Mouse (Mus musculus) CH12.LX (cell line): ENCODE data around the gene 1700123O20Rik. TPM values are rescaled to one million over a fixed set of nuclear protein-coding genes. Genes with fewer than 3 reads are reported as not detected.

Experiments used
- DNase-seq: peaks from one replicate; pipeline ENCODE4 v3.0.0-alpha.2; 2013; ENCODE audit errors: extremely low read depth
- H3K27ac ChIP-seq: 2 replicates; pipeline ENCODE4 v1.5.1; 2012; ENCODE audit warnings: low read depth, mild to moderate bottlenecking, control low read depth, moderate library complexity; ENCODE audit not compliant: insufficient read depth
- H3K27me3 ChIP-seq: replicated peaks from 2 replicates; pipeline ENCODE3; 2012; ENCODE audit warnings: inconsistent platforms
- H3K36me3 ChIP-seq, 2 experiments: replicated peaks in 1 of 2; 2 replicates each; pipeline versions ENCODE3 to v1.6.1; 2012; ENCODE audit warnings: inconsistent platforms in 1 of 2, low read length in 1 of 2, mild to moderate bottlenecking in 1 of 2, mixed read lengths in 1 of 2, moderate library complexity in 1 of 2; ENCODE audit not compliant: control insufficient read depth in 1 of 2, insufficient read depth in 1 of 2
- H3K4me1 ChIP-seq, 2 experiments: 2 replicates each; pipeline ENCODE4 v1.6.1; 2012; ENCODE audit warnings: inconsistent platforms in 1 of 2, moderate library complexity in 1 of 2; ENCODE audit not compliant: insufficient read depth in 2 of 2, control insufficient read depth in 1 of 2
- H3K4me2 ChIP-seq: 2 replicates; pipeline ENCODE4 v1.6.1; 2012; ENCODE audit warnings: low read depth, mild to moderate bottlenecking, control low read depth; ENCODE audit not compliant: poor library complexity, insufficient read depth, severe bottlenecking
- H3K4me3 ChIP-seq, 3 experiments: fragments of 150-350 bp in 1 of 3; sonication (generic) in 1 of 3; replicated peaks in 1 of 3; 2 replicates each; pipeline versions ENCODE3 to v1.5.1; 2011 to 2012; ENCODE audit warnings: low read depth in 2 of 3, low read length in 2 of 3, mild to moderate bottlenecking in 2 of 3, moderate library complexity in 2 of 3, control low read depth in 1 of 3, improper control_type of control experiment in 1 of 3, inconsistent platforms in 1 of 3, mixed read lengths in 1 of 3; ENCODE audit not compliant: poor library complexity in 1 of 3
- H3K79me2 ChIP-seq: replicated peaks from 2 replicates; pipeline ENCODE4 v1.6.1; 2012; ENCODE audit warnings: mild to moderate bottlenecking, moderate library complexity; ENCODE audit not compliant: control insufficient read depth, poor library complexity, insufficient read depth, severe bottlenecking; ENCODE audit errors: extremely low read depth
- H3K9ac ChIP-seq: 2 replicates; pipeline ENCODE4 v1.6.1; 2012; ENCODE audit warnings: low read depth, mild to moderate bottlenecking, control low read depth, moderate library complexity; ENCODE audit not compliant: insufficient read depth
- H3K9me3 ChIP-seq: replicated peaks from 2 replicates; pipeline ENCODE3; 2012; ENCODE audit warnings: low read length, inconsistent platforms, mixed read lengths
- BHLHE40 ChIP-seq: IDR thresholded peaks from 2 replicates; pipeline ENCODE4 v1.6.1; 2011; ENCODE audit warnings: mild to moderate bottlenecking, low read depth, low read length, improper control_type of control experiment
- CHD1 ChIP-seq: IDR thresholded peaks from 2 replicates; pipeline ENCODE4 v1.6.1; 2012; ENCODE audit warnings: low read depth, low read length, improper control_type of control experiment, inconsistent platforms
- CHD2 ChIP-seq: IDR thresholded peaks from 2 replicates; pipeline ENCODE4 v1.6.1; 2011; ENCODE audit warnings: low read length, improper control_type of control experiment
- CTCF ChIP-seq, 2 experiments: IDR thresholded peaks in 1 of 2; conservative IDR thresholded peaks in 1 of 2; 2 replicates each; pipeline ENCODE4 v1.5.1; 2011 to 2012; ENCODE audit warnings: low read depth in 2 of 2, low read length in 2 of 2, improper control_type of control experiment in 1 of 2, inconsistent platforms in 1 of 2, mild to moderate bottlenecking in 1 of 2, moderate library complexity in 1 of 2
- ELF1 ChIP-seq: IDR thresholded peaks from 2 replicates; pipeline ENCODE4 v1.6.1; 2014; ENCODE audit warnings: low read depth, mild to moderate bottlenecking, inconsistent platforms, low read length, improper control_type of control experiment
- EP300 ChIP-seq: IDR thresholded peaks from 2 replicates; pipeline ENCODE4 v1.6.1; 2011; ENCODE audit warnings: low read length, improper control_type of control experiment
- ETS1 ChIP-seq: conservative IDR thresholded peaks from 2 replicates; pipeline ENCODE4 v1.6.1; 2012; ENCODE audit warnings: low read depth, mild to moderate bottlenecking, inconsistent platforms, low read length, improper control_type of control experiment, moderate library complexity
- GABPA ChIP-seq: IDR thresholded peaks from 2 replicates; pipeline ENCODE4 v1.6.1; 2012; ENCODE audit warnings: low read depth, low read length, improper control_type of control experiment, inconsistent platforms; ENCODE audit not compliant: insufficient replicate concordance
- HCFC1 ChIP-seq: IDR thresholded peaks from 2 replicates; pipeline ENCODE4 v1.6.1; 2012; ENCODE audit warnings: low read depth, mild to moderate bottlenecking, inconsistent platforms, low read length, improper control_type of control experiment
- IRF4 ChIP-seq: IDR thresholded peaks from 2 replicates; pipeline ENCODE4 v1.6.1; 2014; ENCODE audit warnings: low read depth, mild to moderate bottlenecking, inconsistent platforms, low read length, improper control_type of control experiment
- JUN ChIP-seq: IDR thresholded peaks from 2 replicates; pipeline ENCODE4 v1.6.1; 2011; ENCODE audit warnings: low read depth, mild to moderate bottlenecking, low read length, improper control_type of control experiment, moderate library complexity; ENCODE audit not compliant: insufficient read depth
- JUND ChIP-seq: conservative IDR thresholded peaks from 2 replicates; pipeline ENCODE4 v1.6.1; 2011; ENCODE audit warnings: low read depth, low read length, improper control_type of control experiment
- KAT2A ChIP-seq: IDR thresholded peaks from 2 replicates; pipeline ENCODE4 v1.6.1; 2012; ENCODE audit warnings: low read length, improper control_type of control experiment, inconsistent platforms; ENCODE audit not compliant: insufficient replicate concordance
- MAFK ChIP-seq: IDR thresholded peaks from 2 replicates; pipeline ENCODE4 v1.6.1; 2011; ENCODE audit warnings: low read length, improper control_type of control experiment; ENCODE audit not compliant: insufficient replicate concordance
- MAX ChIP-seq: IDR thresholded peaks from 2 replicates; pipeline ENCODE4 v1.6.1; 2011; ENCODE audit warnings: low read length, improper control_type of control experiment
- MEF2A ChIP-seq: IDR thresholded peaks from 2 replicates; pipeline ENCODE4 v1.6.1; 2014; ENCODE audit warnings: low read depth, mild to moderate bottlenecking, inconsistent platforms, low read length, improper control_type of control experiment, borderline replicate concordance
- MXI1 ChIP-seq: IDR thresholded peaks from 2 replicates; pipeline ENCODE4 v1.6.1; 2011; ENCODE audit warnings: mild to moderate bottlenecking, low read depth, low read length, improper control_type of control experiment
- NELFE ChIP-seq: IDR thresholded peaks from 2 replicates; pipeline ENCODE4 v1.6.1; 2011; ENCODE audit warnings: low read depth, low read length, improper control_type of control experiment
- NRF1 ChIP-seq: IDR thresholded peaks from 2 replicates; pipeline ENCODE4 v1.6.1; 2014; ENCODE audit warnings: low read depth, mild to moderate bottlenecking, inconsistent platforms, low read length, improper control_type of control experiment, moderate library complexity
- PAX5 ChIP-seq: IDR thresholded peaks from 2 replicates; pipeline ENCODE4 v1.6.1; 2012; ENCODE audit warnings: low read length, inconsistent platforms, mixed read lengths
- POLR2A ChIP-seq: IDR thresholded peaks from 2 replicates; pipeline ENCODE4 v1.6.1; 2011; ENCODE audit warnings: low read depth, mild to moderate bottlenecking, improper control_type of control experiment, low read length
- RCOR1 ChIP-seq: conservative IDR thresholded peaks from 2 replicates; pipeline ENCODE4 v1.6.1; 2012; ENCODE audit warnings: low read depth, mild to moderate bottlenecking, inconsistent platforms, low read length, improper control_type of control experiment
- SMC3 ChIP-seq: IDR thresholded peaks from 2 replicates; pipeline ENCODE4 v1.6.1; 2011; ENCODE audit warnings: low read depth, low read length, improper control_type of control experiment
- TBP ChIP-seq: conservative IDR thresholded peaks from 2 replicates; pipeline ENCODE4 v1.6.1; 2011; ENCODE audit warnings: low read depth, low read length, improper control_type of control experiment
- UBTF ChIP-seq: IDR thresholded peaks from 2 replicates; pipeline ENCODE4 v1.6.1; 2012; ENCODE audit warnings: low read depth, mild to moderate bottlenecking, inconsistent platforms, low read length, improper control_type of control experiment, moderate library complexity
- USF2 ChIP-seq: conservative IDR thresholded peaks from 2 replicates; pipeline ENCODE4 v1.6.1; 2011; ENCODE audit warnings: low read depth, low read length, improper control_type of control experiment
- ZC3H11A ChIP-seq: IDR thresholded peaks from 2 replicates; pipeline ENCODE4 v1.6.1; 2012; ENCODE audit warnings: low read depth, mild to moderate bottlenecking, inconsistent platforms, low read length, improper control_type of control experiment
- ZKSCAN1 ChIP-seq: IDR thresholded peaks from 2 replicates; pipeline ENCODE4 v1.6.1; 2012; ENCODE audit warnings: low read depth, inconsistent platforms, low read length, improper control_type of control experiment, borderline replicate concordance
- ZMIZ1 ChIP-seq: IDR thresholded peaks from 2 replicates; pipeline ENCODE4 v1.6.1; 2012; ENCODE audit warnings: low read depth, mild to moderate bottlenecking, inconsistent platforms, low read length, improper control_type of control experiment
- ZNF384 ChIP-seq: IDR thresholded peaks from 2 replicates; pipeline ENCODE4 v1.6.1; 2012; ENCODE audit warnings: low read depth, low read length, improper control_type of control experiment, inconsistent platforms
- dilution Hi-C: fragments of 300-500 bp; cut with MboI; formaldehyde crosslinking; loops from 2 replicates; pipeline ENCODE4 v1.14.3; 2020; ENCODE audit warnings: low sequenced_read_pairs; ENCODE audit not compliant: extremely low pct_unique_long_range_greater_than_20kb, extremely low pct_ligation_motif_present
- in situ Hi-C: fragments of 300-500 bp; cut with MboI; formaldehyde crosslinking; loops from 3 replicates; pipeline ENCODE4 v1.14.3; 2019; ENCODE audit warnings: low sequenced_read_pairs, low pct_ligation_motif_present, low pct_unique_long_range_greater_than_20kb, mixed read lengths
- polyA plus RNA-seq: library from polyadenylated mRNA; unstranded; fragments of >175 nt; gene quantifications from 2 replicates; pipeline ENCODE4 v1.2.1, GENCODE M21; 2012; ENCODE audit warnings: low read depth; ENCODE audit not compliant: insufficient read length
- total RNA-seq, 2 experiments: library from RNA; depleted of rRNA; stranded (reverse); fragments of 300-350 nt in 1 of 2; fragments of >200 nt in 1 of 2; gene quantifications; 2 replicates each; pipeline ENCODE4 v1.2.3; 2012 to 2014

The 1700123O20Rik gene
- total and polyA plus RNA-seq, 3 experiments = 33.1 to 60.7 (median 59.1) TPM

GRCm38 (mm10) chr14:54640946-54641304, 45.1 kb upstream of the 1700123O20Rik start, which contains the start of gene Gm17606:
Gene Gm17606, plus strand, starts transcription at chr14:54640952.
- H3K9me3 ChIP-seq = no peaks in the 10 kb centered on the region
- dilution Hi-C loops = no loop called here
- no peaks in the 10 kb centered on the region for H3K27me3 ChIP-seq
- H3K9ac ChIP-seq = peak within 1 kb of the TSS; percentile 22
- peaks cover 53 to 98% of the 10 kb centered on the region in 2 experiments for H3K36me3 ChIP-seq
- in situ Hi-C loops = loop anchor here (25.0 kb wide), 1 partner anchor 579 kb away; no protein-coding TSS in a partner anchor
- peak within 1 kb of the TSS; percentile 68 for H3K4me2 ChIP-seq
- peak within 1 kb of the TSS; percentile 16 to 50 (median 36) for H3K4me3 ChIP-seq
- peaks cover 5 to 14% of the 10 kb centered on the region in 2 experiments; a peak in 2 of 4 replicates for H3K4me1 ChIP-seq
- no peak for DNase-seq
- H3K79me2 ChIP-seq = no peaks in the 10 kb centered on the region
- peak within 1 kb of the TSS; percentile 23; the same call in 1 of the 2 replicates for H3K27ac ChIP-seq
- TF ChIP-seq USF2 (no peak), GABPA (no peak), SMC3 (no peak), POLR2A (no peak), CHD2 (no peak), MXI1 (no peak), CHD1 (no peak), ZMIZ1 (no peak), ZKSCAN1 (no peak)

DNA sequence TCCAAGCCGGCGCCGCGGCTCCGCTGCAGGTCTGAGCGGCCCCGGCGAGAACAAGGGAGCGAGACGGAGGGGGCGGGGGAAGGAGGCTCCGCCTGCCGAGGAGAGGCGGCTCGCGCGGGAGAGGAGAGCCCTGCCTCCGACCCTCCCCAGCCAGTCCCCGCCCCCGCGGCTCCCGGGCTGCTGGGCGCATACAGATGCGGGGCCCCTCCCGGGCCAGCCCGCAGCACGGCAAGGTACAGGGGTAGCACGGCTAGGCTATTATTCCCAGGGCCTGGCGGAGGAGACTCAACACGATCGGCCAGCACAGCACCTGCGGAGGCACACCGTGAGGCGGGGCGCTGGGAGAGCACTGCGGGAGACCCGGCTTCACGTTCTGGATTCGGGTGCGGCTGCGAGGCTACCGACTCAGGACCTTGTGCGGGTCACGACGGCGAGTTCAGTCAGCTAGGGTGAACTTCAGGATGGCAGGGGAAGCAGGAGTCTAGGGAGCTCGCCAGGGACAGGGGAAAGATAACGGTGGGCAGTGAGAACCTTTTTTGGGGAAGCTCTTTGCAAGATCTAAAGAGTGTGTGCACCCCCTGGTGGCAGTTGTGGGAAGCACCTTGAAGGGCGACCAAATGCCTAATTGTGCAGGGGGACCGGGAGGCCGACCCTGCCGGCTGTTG, 44.6 kb upstream of the 1700123O20Rik start, which contains the start of gene Cdh24:
Gene Cdh24, minus strand, starts transcription at position 60 of the 665 bp plus-strand sequence.
- dilution Hi-C loops = no loop called here
- Histone ChIP-seq H3K4me1 (peaks cover 5 to 14% of the 10 kb centered on the region in 2 experiments; a peak in 2 of 4 replicates), H3K79me2 (no peaks in the 10 kb centered on the region), H3K9ac (peak within 1 kb of the TSS; percentile 22), H3K36me3 (peaks cover 53 to 98% of the 10 kb centered on the region in 2 experiments), H3K9me3 (no peaks in the 10 kb centered on the region), H3K4me2 (peak within 1 kb of the TSS; percentile 68), H3K27me3 (no peaks in the 10 kb centered on the region), H3K27ac (peak within 1 kb of the TSS; percentile 23; the same call in 1 of the 2 replicates), H3K4me3 (peak within 1 kb of the TSS; percentile 16 to 50 (median 36))
- in situ Hi-C loops = loop anchor here (25.0 kb wide), 1 partner anchor 579 kb away; no protein-coding TSS in a partner anchor
- peak; percentile 75 for DNase-seq
- TF ChIP-seq ETS1 (no peak), IRF4 (no peak; the same call in 1 of the 2 replicates), MAX (no peak), EP300 (no peak), PAX5 (no peak), JUND (no peak), NELFE (no peak; the same call in 1 of the 2 replicates), SMC3 (peak; percentile 73), JUN (no peak), USF2 (no peak), HCFC1 (no peak), KAT2A (no peak), CTCF (conservative IDR thresholded peaks at IDR 0.05 in 1 of 2, IDR thresholded peaks at IDR 0.05 in 1 of 2; ENCODE audit: low read depth in 2 of 2, low read length in 2 of 2) (peak; percentile 53 to 83), ZKSCAN1 (no peak), UBTF (no peak), GABPA (no peak), TBP (no peak), ZC3H11A (no peak), CHD1 (no peak), CHD2 (no peak), MEF2A (no peak), ZNF384 (no peak), BHLHE40 (no peak), MAFK (no peak), ELF1 (no peak), NRF1 (no peak), POLR2A (no peak), MXI1 (peak; percentile 52; the same call in 1 of the 2 replicates), ZMIZ1 (0 out of 2 replicates have a peak, but pooled peaks have one; percentile 42), RCOR1 (no peak)
